Mouse (Mus musculus) brain, embryonic 14.5 days (tissue): ENCODE data around the gene Dab2ip.

ENCODE experiments used
- CTCF ChIP-seq: fragments of 200-500 bp; IDR thresholded peaks from 2 replicates; pipeline ENCODE4 v1.5.1; 2012; ENCODE audit warnings: inconsistent platforms, mild to moderate bottlenecking, moderate library complexity, borderline replicate concordance; ENCODE audit not compliant: insufficient read depth, insufficient read length; ENCODE audit errors: extremely low read depth
- POLR2A ChIP-seq: fragments of 200-500 bp; IDR thresholded peaks from 2 replicates; pipeline ENCODE4 v1.6.1; 2012; ENCODE audit warnings: mild to moderate bottlenecking, inconsistent platforms, borderline replicate concordance; ENCODE audit not compliant: poor library complexity, insufficient read depth, insufficient read length, severe bottlenecking; ENCODE audit errors: extremely low read depth

DNA sequence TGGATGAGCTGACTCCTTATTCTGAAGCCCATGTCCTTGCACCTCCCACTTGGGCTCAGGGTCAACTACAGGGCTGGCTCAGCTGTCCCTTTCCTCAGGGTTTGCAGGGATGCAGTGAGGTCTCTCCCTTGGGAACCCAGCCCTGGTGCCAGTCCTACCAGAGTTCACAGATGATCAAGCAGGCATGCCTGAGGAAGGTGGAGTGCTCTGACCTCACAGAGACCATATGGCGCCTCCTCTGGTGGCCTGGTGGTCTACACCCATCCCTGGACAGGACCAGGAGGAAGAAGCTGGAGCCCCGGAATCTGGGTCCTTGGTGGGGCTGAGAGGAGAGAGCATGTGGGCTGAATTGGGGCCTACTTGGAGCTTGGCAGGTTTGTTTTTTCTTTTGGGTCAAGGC, 57.9 kb downstream of the Dab2ip start:
- TF ChIP-seq CTCF, result no peak
- no peak for TF ChIP-seq POLR2A
